Mouse (Mus musculus) CH12.LX (cell line): ENCODE data around the gene Gm20388. TPM values are rescaled to one million over a fixed set of nuclear protein-coding genes. Genes with fewer than 3 reads are reported as not detected.
A peak's percentile ranks its signal among the peaks of the same experiment; 100 is the strongest.

Experiments
- DNase-seq: peaks from one replicate; pipeline ENCODE4 v3.0.0-alpha.2; 2013; ENCODE audit errors: extremely low read depth
- H3K27ac ChIP-seq: 2 replicates; pipeline ENCODE4 v1.5.1; 2012; ENCODE audit warnings: low read depth, mild to moderate bottlenecking, control low read depth, moderate library complexity; ENCODE audit not compliant: insufficient read depth
- H3K27me3 ChIP-seq: replicated peaks from 2 replicates; pipeline ENCODE3; 2012; ENCODE audit warnings: inconsistent platforms
- H3K36me3 ChIP-seq, 2 experiments: replicated peaks in 1 of 2; 2 replicates each; pipeline versions ENCODE3 to v1.6.1; 2012; ENCODE audit warnings: inconsistent platforms in 1 of 2, low read length in 1 of 2, mild to moderate bottlenecking in 1 of 2, mixed read lengths in 1 of 2, moderate library complexity in 1 of 2; ENCODE audit not compliant: control insufficient read depth in 1 of 2, insufficient read depth in 1 of 2
- H3K4me1 ChIP-seq, 2 experiments: 2 replicates each; pipeline ENCODE4 v1.6.1; 2012; ENCODE audit warnings: inconsistent platforms in 1 of 2, moderate library complexity in 1 of 2; ENCODE audit not compliant: insufficient read depth in 2 of 2, control insufficient read depth in 1 of 2
- H3K4me2 ChIP-seq: 2 replicates; pipeline ENCODE4 v1.6.1; 2012; ENCODE audit warnings: low read depth, mild to moderate bottlenecking, control low read depth; ENCODE audit not compliant: poor library complexity, insufficient read depth, severe bottlenecking
- H3K4me3 ChIP-seq, 3 experiments: fragments of 150-350 bp in 1 of 3; sonication (generic) in 1 of 3; replicated peaks in 1 of 3; 2 replicates each; pipeline versions ENCODE3 to v1.5.1; 2011 to 2012; ENCODE audit warnings: low read depth in 2 of 3, low read length in 2 of 3, mild to moderate bottlenecking in 2 of 3, moderate library complexity in 2 of 3, control low read depth in 1 of 3, improper control_type of control experiment in 1 of 3, inconsistent platforms in 1 of 3, mixed read lengths in 1 of 3; ENCODE audit not compliant: poor library complexity in 1 of 3
- H3K79me2 ChIP-seq: replicated peaks from 2 replicates; pipeline ENCODE4 v1.6.1; 2012; ENCODE audit warnings: mild to moderate bottlenecking, moderate library complexity; ENCODE audit not compliant: control insufficient read depth, poor library complexity, insufficient read depth, severe bottlenecking; ENCODE audit errors: extremely low read depth
- H3K9ac ChIP-seq: 2 replicates; pipeline ENCODE4 v1.6.1; 2012; ENCODE audit warnings: low read depth, mild to moderate bottlenecking, control low read depth, moderate library complexity; ENCODE audit not compliant: insufficient read depth
- H3K9me3 ChIP-seq: replicated peaks from 2 replicates; pipeline ENCODE3; 2012; ENCODE audit warnings: low read length, inconsistent platforms, mixed read lengths
- CHD1 ChIP-seq: IDR thresholded peaks from 2 replicates; pipeline ENCODE4 v1.6.1; 2012; ENCODE audit warnings: low read depth, low read length, improper control_type of control experiment, inconsistent platforms
- CTCF ChIP-seq, 2 experiments: IDR thresholded peaks in 1 of 2; conservative IDR thresholded peaks in 1 of 2; 2 replicates each; pipeline ENCODE4 v1.5.1; 2011 to 2012; ENCODE audit warnings: low read depth in 2 of 2, low read length in 2 of 2, improper control_type of control experiment in 1 of 2, inconsistent platforms in 1 of 2, mild to moderate bottlenecking in 1 of 2, moderate library complexity in 1 of 2
- ELF1 ChIP-seq: IDR thresholded peaks from 2 replicates; pipeline ENCODE4 v1.6.1; 2014; ENCODE audit warnings: low read depth, mild to moderate bottlenecking, inconsistent platforms, low read length, improper control_type of control experiment
- EP300 ChIP-seq: IDR thresholded peaks from 2 replicates; pipeline ENCODE4 v1.6.1; 2011; ENCODE audit warnings: low read length, improper control_type of control experiment
- GABPA ChIP-seq: IDR thresholded peaks from 2 replicates; pipeline ENCODE4 v1.6.1; 2012; ENCODE audit warnings: low read depth, low read length, improper control_type of control experiment, inconsistent platforms; ENCODE audit not compliant: insufficient replicate concordance
- HCFC1 ChIP-seq: IDR thresholded peaks from 2 replicates; pipeline ENCODE4 v1.6.1; 2012; ENCODE audit warnings: low read depth, mild to moderate bottlenecking, inconsistent platforms, low read length, improper control_type of control experiment
- JUN ChIP-seq: IDR thresholded peaks from 2 replicates; pipeline ENCODE4 v1.6.1; 2011; ENCODE audit warnings: low read depth, mild to moderate bottlenecking, low read length, improper control_type of control experiment, moderate library complexity; ENCODE audit not compliant: insufficient read depth
- JUND ChIP-seq: conservative IDR thresholded peaks from 2 replicates; pipeline ENCODE4 v1.6.1; 2011; ENCODE audit warnings: low read depth, low read length, improper control_type of control experiment
- KAT2A ChIP-seq: IDR thresholded peaks from 2 replicates; pipeline ENCODE4 v1.6.1; 2012; ENCODE audit warnings: low read length, improper control_type of control experiment, inconsistent platforms; ENCODE audit not compliant: insufficient replicate concordance
- MAX ChIP-seq: IDR thresholded peaks from 2 replicates; pipeline ENCODE4 v1.6.1; 2011; ENCODE audit warnings: low read length, improper control_type of control experiment
- MYC ChIP-seq: IDR thresholded peaks from 2 replicates; pipeline ENCODE4 v1.6.1; 2011; ENCODE audit warnings: low read depth, mild to moderate bottlenecking, improper control_type of control experiment, low read length
- NRF1 ChIP-seq: IDR thresholded peaks from 2 replicates; pipeline ENCODE4 v1.6.1; 2014; ENCODE audit warnings: low read depth, mild to moderate bottlenecking, inconsistent platforms, low read length, improper control_type of control experiment, moderate library complexity
- POLR2A ChIP-seq: IDR thresholded peaks from 2 replicates; pipeline ENCODE4 v1.6.1; 2011; ENCODE audit warnings: low read depth, mild to moderate bottlenecking, improper control_type of control experiment, low read length
- RAD21 ChIP-seq: IDR thresholded peaks from 2 replicates; pipeline ENCODE4 v1.6.1; 2011; ENCODE audit warnings: low read depth, mild to moderate bottlenecking, low read length, improper control_type of control experiment, moderate library complexity
- RCOR1 ChIP-seq: conservative IDR thresholded peaks from 2 replicates; pipeline ENCODE4 v1.6.1; 2012; ENCODE audit warnings: low read depth, mild to moderate bottlenecking, inconsistent platforms, low read length, improper control_type of control experiment
- SMC3 ChIP-seq: IDR thresholded peaks from 2 replicates; pipeline ENCODE4 v1.6.1; 2011; ENCODE audit warnings: low read depth, low read length, improper control_type of control experiment
- TCF12 ChIP-seq: IDR thresholded peaks from 2 replicates; pipeline ENCODE4 v1.6.1; 2014; ENCODE audit warnings: low read depth, mild to moderate bottlenecking, inconsistent platforms, low read length, improper control_type of control experiment
- USF1 ChIP-seq: IDR thresholded peaks from 2 replicates; pipeline ENCODE4 v1.6.1; 2014; ENCODE audit warnings: low read depth, mild to moderate bottlenecking, inconsistent platforms, low read length, improper control_type of control experiment
- USF2 ChIP-seq: conservative IDR thresholded peaks from 2 replicates; pipeline ENCODE4 v1.6.1; 2011; ENCODE audit warnings: low read depth, low read length, improper control_type of control experiment
- ZC3H11A ChIP-seq: IDR thresholded peaks from 2 replicates; pipeline ENCODE4 v1.6.1; 2012; ENCODE audit warnings: low read depth, mild to moderate bottlenecking, inconsistent platforms, low read length, improper control_type of control experiment
- ZNF384 ChIP-seq: IDR thresholded peaks from 2 replicates; pipeline ENCODE4 v1.6.1; 2012; ENCODE audit warnings: low read depth, low read length, improper control_type of control experiment, inconsistent platforms
- dilution Hi-C: fragments of 300-500 bp; cut with MboI; formaldehyde crosslinking; loops from 2 replicates; pipeline ENCODE4 v1.14.3; 2020; ENCODE audit warnings: low sequenced_read_pairs; ENCODE audit not compliant: extremely low pct_unique_long_range_greater_than_20kb, extremely low pct_ligation_motif_present
- in situ Hi-C: fragments of 300-500 bp; cut with MboI; formaldehyde crosslinking; loops from 3 replicates; pipeline ENCODE4 v1.14.3; 2019; ENCODE audit warnings: low sequenced_read_pairs, low pct_ligation_motif_present, low pct_unique_long_range_greater_than_20kb, mixed read lengths
- polyA plus RNA-seq: library from polyadenylated mRNA; unstranded; fragments of >175 nt; gene quantifications from 2 replicates; pipeline ENCODE4 v1.2.1, GENCODE M21; 2012; ENCODE audit warnings: low read depth; ENCODE audit not compliant: insufficient read length
- total RNA-seq, 2 experiments: library from RNA; depleted of rRNA; stranded (reverse); fragments of 300-350 nt in 1 of 2; fragments of >200 nt in 1 of 2; gene quantifications; 2 replicates each; pipeline ENCODE4 v1.2.3; 2012 to 2014

The Gm20388 gene
- total and polyA plus RNA-seq, 3 experiments, result 14.8 to 26.3 (median 22.2) TPM

DNA sequence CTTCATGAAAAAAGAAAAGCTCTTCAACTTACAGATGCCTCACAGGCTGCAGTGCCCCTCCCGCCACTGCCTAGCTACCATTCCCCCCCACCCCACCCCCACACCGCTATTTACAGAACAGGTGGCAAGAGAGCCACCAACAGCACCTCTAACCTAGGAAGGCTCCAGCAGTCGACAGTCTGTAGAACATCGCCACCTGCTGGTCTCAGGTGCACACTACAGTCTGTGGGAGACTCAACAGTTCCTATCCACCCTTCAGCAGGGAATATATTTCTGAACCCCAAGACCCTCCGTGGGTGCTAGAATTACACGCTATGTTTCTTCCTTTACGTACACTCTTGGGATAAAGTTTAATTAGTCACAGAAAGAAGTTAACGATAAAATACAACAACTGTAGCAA lies 4457.6 kb downstream of the Gm20388 start:
- Histone ChIP-seq H3K27ac (no peak overlapping the region), H3K4me2 (no peak overlapping the region)
- TF ChIP-seq HCFC1 (no peak), SMC3 (peak; percentile 68), USF2 (no peak), ZNF384 (no peak), ZC3H11A (peak; percentile 10; the same call in 1 of the 2 replicates), NRF1 (no peak), TCF12 (peak; percentile 31; the same call in 1 of the 2 replicates), ELF1 (no peak), MYC (no peak), CTCF (conservative IDR thresholded peaks at IDR 0.05 in 1 of 2, IDR thresholded peaks at IDR 0.05 in 1 of 2; ENCODE audit: low read depth in 2 of 2, low read length in 2 of 2) (peak; percentile 85 to 89), JUND (no peak; the same call in 1 of the 2 replicates), GABPA (no peak), KAT2A (no peak), JUN (no peak), MAX (peak; percentile 16; the same call in 1 of the 2 replicates), USF1 (no peak), POLR2A (no peak), RCOR1 (no peak), RAD21 (peak; percentile 80)
- TF ChIP-seq, all 38 proteins: peak for 6
- in situ Hi-C loops, result no loop called here
- no peak overlapping the region for H3K9ac ChIP-seq
- H3K36me3 ChIP-seq, result peaks cover 0 to 7% of the 10 kb centered on the region in 2 experiments
- no peak overlapping the region for H3K4me3 ChIP-seq
- dilution Hi-C loops, result no loop called here
- H3K9me3 ChIP-seq, result no peaks in the 10 kb centered on the region
- H3K4me1 ChIP-seq, result peaks cover 17 to 45% of the 10 kb centered on the region in 2 experiments
- H3K27me3 ChIP-seq, result no peaks in the 10 kb centered on the region
- H3K79me2 ChIP-seq, result no peaks in the 10 kb centered on the region
- peak; percentile 83 for DNase-seq

- dilution Hi-C loops (no loop called here), in situ Hi-C loops (no loop called here)
- peak; percentile 62 for DNase-seq
Observed at GRCm38 (mm10) chr8:124370422-124371183, 4460.0 kb downstream of the Gm20388 start.

More at GRCm38 (mm10) chr8:124370422-124371183, 4460.0 kb downstream of the Gm20388 start:
- Histone ChIP-seq H3K27ac (no peak overlapping the region), H3K27me3 (no peaks in the 10 kb centered on the region), H3K79me2 (no peaks in the 10 kb centered on the region), H3K4me1 (peaks cover 27 to 59% of the 10 kb centered on the region in 2 experiments), H3K4me3 (no peak overlapping the region), H3K36me3 (peaks cover 0 to 7% of the 10 kb centered on the region in 2 experiments), H3K9ac (no peak overlapping the region), H3K9me3 (no peaks in the 10 kb centered on the region), H3K4me2 (no peak overlapping the region)
- TF ChIP-seq EP300 (no peak), TCF12 (no peak), CHD1 (no peak)
